Mouse (Mus musculus) thymus, adult 2 months (tissue): ENCODE results near the gene Lsm2.

ENCODE experiments used
- CTCF ChIP-seq: fragments of 200-500 bp; IDR thresholded peaks from 2 replicates; pipeline ENCODE4 v1.5.1; 2012; ENCODE audit warnings: mild to moderate bottlenecking, control low read depth, low read length, moderate library complexity, borderline replicate concordance; ENCODE audit not compliant: control insufficient read depth, poor library complexity, insufficient read depth; ENCODE audit errors: extremely low read depth
- POLR2A ChIP-seq: fragments of 200-500 bp; IDR thresholded peaks from 2 replicates; pipeline ENCODE4 v1.6.1; 2012; ENCODE audit warnings: mild to moderate bottlenecking, low read length, control low read depth, moderate library complexity; ENCODE audit not compliant: control insufficient read depth, poor library complexity, insufficient read depth; ENCODE audit errors: extremely low read depth

DNA sequence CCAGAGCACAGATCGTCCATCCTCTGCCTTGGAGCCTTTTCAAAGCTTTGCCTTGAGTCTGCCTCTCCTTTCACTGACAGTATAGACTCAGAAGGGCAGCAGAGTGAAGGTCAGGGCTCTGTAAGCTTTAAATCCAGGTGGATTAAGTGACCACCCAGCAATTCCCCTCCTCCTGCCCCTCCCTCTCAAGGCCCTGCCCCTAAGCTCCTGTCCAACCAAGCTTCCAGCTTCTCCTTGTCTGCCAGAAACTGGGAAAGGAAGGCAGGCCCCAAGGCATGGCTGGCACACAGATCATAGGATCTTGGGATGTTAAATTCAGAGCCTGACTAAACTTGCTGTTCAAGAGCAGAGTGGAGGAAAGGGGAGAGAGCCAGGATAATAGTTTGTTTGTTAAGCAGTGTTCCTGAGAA is 17.0 kb upstream of the Lsm2 start:
- TF ChIP-seq CTCF: no peak
- TF ChIP-seq POLR2A: no peak
